Mouse (Mus musculus) stomach, postnatal 0 days (tissue): ENCODE data around the gene Cyp17a1.

Experiments used
- CTCF ChIP-seq: IDR thresholded peaks from 2 replicates; pipeline ENCODE4 v1.5.1; 2016; ENCODE audit warnings: antibody characterized with exemption, low read depth, mild to moderate bottlenecking, moderate library complexity
- EP300 ChIP-seq: optimal IDR thresholded peaks from 2 replicates; pipeline ENCODE3; 2016; ENCODE audit warnings: antibody characterized with exemption

DNA sequence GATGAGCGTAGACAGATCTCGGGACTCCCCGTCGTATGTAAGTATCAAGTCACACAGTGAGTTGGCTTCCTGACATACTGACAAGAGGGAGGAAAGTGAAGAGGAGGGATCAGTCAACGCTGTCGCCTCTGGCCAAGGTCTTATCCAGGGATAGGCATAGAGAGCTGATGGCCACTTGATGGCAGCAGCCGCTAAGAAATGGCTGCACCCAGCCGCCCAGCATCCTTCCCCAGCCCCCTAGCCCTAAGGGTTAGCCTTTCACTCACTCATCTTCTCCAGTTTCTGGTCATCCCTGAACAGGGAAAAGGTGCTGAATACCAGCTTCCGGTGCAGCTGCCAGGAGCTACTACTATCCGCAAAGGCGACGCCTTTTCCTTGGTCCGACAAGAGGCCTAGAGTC lies 2.3 kb downstream of the Cyp17a1 start:
- TF ChIP-seq CTCF (peak; percentile 91), EP300 (no peak)
